Mouse (Mus musculus): ENCODE measurements around the gene Fgd6.

Gene Fgd6

DNA sequence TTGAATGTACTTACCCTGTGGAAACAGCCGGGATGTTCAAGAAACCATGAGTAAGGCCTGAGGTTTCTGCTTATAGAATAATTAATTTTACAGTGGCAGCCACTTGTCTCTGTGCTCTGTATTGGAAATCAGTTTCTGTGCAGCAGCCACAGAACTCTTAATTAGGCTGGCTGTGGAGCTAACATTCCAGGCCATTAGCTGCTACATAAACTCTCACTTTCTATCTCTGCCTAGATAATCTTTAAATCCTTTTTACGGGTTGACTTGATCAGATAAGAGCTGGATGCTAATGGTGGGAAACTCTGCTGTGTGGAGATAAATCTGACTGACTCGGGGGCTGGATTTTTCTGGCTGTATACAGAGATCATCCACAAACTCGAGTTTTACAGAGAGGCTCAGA lies 147.4 kb downstream of the Fgd6 start:
- DNase-seq (ENCODE audit: low read depth, low spot score): no peak
